Mouse (Mus musculus): ENCODE results near the gene H2al1i. TPM values are rescaled to one million over a fixed set of nuclear protein-coding genes. Genes with fewer than 3 reads are reported as not detected.

H2al1i gene
- polyA plus RNA-seq, 1 experiment from 2014 or later = not detected

GRCm38 (mm10) chrX:11361261-11361660 is 36.8 kb downstream of the H2al1i start:
- DNase-seq (ENCODE audit: low spot score) = no peak
- Histone ChIP-seq H3K9me3 (ENCODE audit: control insufficient read depth, low read length) (no peaks in the 10 kb centered on the region), H3K27ac (replicated peaks; ENCODE audit: low read depth, low read length) (no peak overlapping the region), H3K27me3 (ENCODE audit: control insufficient read depth, insufficient read depth, low read length) (0 out of 2 replicates have a peak, but pooled peaks cover under 1% of the 10 kb centered on the region), H3K4me3 (ENCODE audit: low read depth, low read length) (no peak overlapping the region), H3K36me3 (ENCODE audit: control insufficient read depth, insufficient read depth, low read length) (no peaks in the 10 kb centered on the region), H3K4me1 (ENCODE audit: control insufficient read depth, insufficient read depth, low read length) (0 out of 2 replicates have a peak, but pooled peaks cover 5% of the 10 kb centered on the region), H3K9ac (ENCODE audit: low read length) (no peak overlapping the region), H3K4me2 (ENCODE audit: low read depth, severe bottlenecking) (no peak overlapping the region)
- no peak for ATAC-seq (ENCODE audit: insufficient number of reproducible peaks, low FRiP score, low TSS enrichment, low read depth)
- 87% methylated on average over 2 of the region's 2 CpGs for WGBS

DNA sequence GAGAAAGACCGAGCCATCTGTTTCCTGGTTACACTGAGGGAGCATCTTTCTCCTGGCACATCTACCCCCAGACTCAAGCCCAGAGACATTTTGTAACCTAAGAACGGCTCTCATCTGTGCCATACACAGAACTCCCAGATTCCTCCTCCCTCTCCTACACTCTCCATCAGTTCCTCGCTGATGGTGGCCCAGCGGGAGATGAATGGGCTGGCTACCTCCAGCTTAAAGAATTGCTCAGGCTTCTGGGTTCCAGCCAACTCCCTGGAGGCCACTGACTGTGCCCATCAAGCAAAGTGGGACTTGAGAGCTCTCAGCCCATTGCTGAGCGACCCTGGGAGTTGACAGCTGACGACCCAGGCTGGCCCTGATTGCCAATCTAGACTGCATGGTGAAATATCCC is 39.4 kb downstream of the H2al1i start:
- ATAC-seq (ENCODE audit: insufficient number of reproducible peaks, low FRiP score, low TSS enrichment, low read depth) = no peak
- WGBS = 62% methylated on average over 6 of the region's 6 CpGs
- H3K27me3 ChIP-seq (ENCODE audit: control insufficient read depth, insufficient read depth, low read length) = no peaks in the 10 kb centered on the region

DNA sequence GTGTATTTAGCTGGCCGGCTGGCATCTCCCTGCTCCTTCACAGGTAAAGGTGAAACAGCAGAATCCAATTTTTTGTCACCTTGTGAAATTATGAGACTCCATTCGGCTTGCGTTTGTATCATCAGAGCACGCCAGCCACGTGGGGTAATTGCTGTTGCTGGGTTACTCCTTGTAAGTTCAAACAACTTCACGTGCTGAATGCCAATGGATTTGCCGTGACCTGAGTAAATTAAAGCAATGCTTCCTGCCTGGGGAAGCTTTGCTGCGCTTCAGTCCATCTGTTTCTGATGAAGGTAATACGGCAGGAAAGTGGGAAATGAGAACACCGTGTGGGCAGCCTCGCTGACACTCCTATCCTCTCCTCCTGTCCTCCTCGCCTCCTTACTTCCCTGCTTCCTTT is 40.7 kb downstream of the H2al1i start:
- ATAC-seq (ENCODE audit: insufficient number of reproducible peaks, low FRiP score, low TSS enrichment, low read depth) (no peak), DNase-seq (ENCODE audit: low spot score) (peak; percentile 46)
- Histone ChIP-seq H3K4me3 (ENCODE audit: low read depth, low read length) (no peak overlapping the region), H3K27ac (replicated peaks; ENCODE audit: low read depth, low read length) (no peak overlapping the region), H3K9me3 (ENCODE audit: control insufficient read depth, low read length) (no peaks in the 10 kb centered on the region), H3K27me3 (ENCODE audit: control insufficient read depth, insufficient read depth, low read length) (no peaks in the 10 kb centered on the region), H3K9ac (ENCODE audit: low read length) (no peak overlapping the region), H3K4me1 (ENCODE audit: control insufficient read depth, insufficient read depth, low read length) (0 out of 2 replicates have a peak, but pooled peaks cover 5% of the 10 kb centered on the region), H3K36me3 (ENCODE audit: control insufficient read depth, insufficient read depth, low read length) (no peaks in the 10 kb centered on the region), H3K4me2 (ENCODE audit: low read depth, severe bottlenecking) (no peak overlapping the region)
- 33% methylated on average over 12 of the region's 12 CpGs for WGBS

More for the DNA sequence above, 39.4 kb downstream of the H2al1i start:
- Histone ChIP-seq H3K9ac (ENCODE audit: low read length) (no peak overlapping the region), H3K9me3 (ENCODE audit: control insufficient read depth, low read length) (no peaks in the 10 kb centered on the region), H3K4me3 (ENCODE audit: low read depth, low read length) (no peak overlapping the region), H3K27ac (replicated peaks; ENCODE audit: low read depth, low read length) (no peak overlapping the region), H3K4me1 (ENCODE audit: control insufficient read depth, insufficient read depth, low read length) (0 out of 2 replicates have a peak, but pooled peaks cover 5% of the 10 kb centered on the region), H3K36me3 (ENCODE audit: control insufficient read depth, insufficient read depth, low read length) (no peaks in the 10 kb centered on the region), H3K4me2 (ENCODE audit: low read depth, severe bottlenecking) (no peak overlapping the region)
- DNase-seq (ENCODE audit: low spot score) = no peak

Other genes with a start within 250 kb of the H2al1i start
- not detected in 2 replicates for gene H2al1a, start 25.4 kb upstream of the H2al1i start, polyA plus RNA-seq (2014; fragmentation: Nextera tagmentation; extraction: Ambion mirVana)
- not detected in 2 replicates for gene H2al1b, start 22.2 kb upstream of the H2al1i start, polyA plus RNA-seq (2014; fragmentation: Nextera tagmentation; extraction: Ambion mirVana)
- not detected in 2 replicates for gene H2al1c, start 19.0 kb upstream of the H2al1i start, polyA plus RNA-seq (2014; fragmentation: Nextera tagmentation; extraction: Ambion mirVana)
- gene H2al1d, start 15.8 kb upstream of the H2al1i start, polyA plus RNA-seq (2014; fragmentation: Nextera tagmentation; extraction: Ambion mirVana) = not detected in 2 replicates
- gene H2al1e, start 12.7 kb upstream of the H2al1i start, polyA plus RNA-seq (2014; fragmentation: Nextera tagmentation; extraction: Ambion mirVana) = not detected in 2 replicates
- not detected in 2 replicates for gene H2al1f, start 9.5 kb upstream of the H2al1i start, polyA plus RNA-seq (2014; fragmentation: Nextera tagmentation; extraction: Ambion mirVana)
- gene H2al1g, start 6.4 kb upstream of the H2al1i start, polyA plus RNA-seq (2014; fragmentation: Nextera tagmentation; extraction: Ambion mirVana) = not detected in 2 replicates
- gene H2al1h, start 3.2 kb upstream of the H2al1i start, polyA plus RNA-seq (2014; fragmentation: Nextera tagmentation; extraction: Ambion mirVana) = not detected in 2 replicates
- not detected in 2 replicates for gene H2al1j, start 3.2 kb downstream of the H2al1i start, polyA plus RNA-seq (2014; fragmentation: Nextera tagmentation; extraction: Ambion mirVana)

Data from limb, embryonic 11.5 days (tissue).